Mouse (Mus musculus) frontal cortex, postnatal 25 days (tissue): Measurements from ENCODE around the gene Ext2.

Source experiments
- DNase-seq, 2 experiments: peaks; one replicate each; pipeline ENCODE4 v3.0.0; 2022; ENCODE audit warnings: low spot score in 2 of 2

Ext2 gene

DNA sequence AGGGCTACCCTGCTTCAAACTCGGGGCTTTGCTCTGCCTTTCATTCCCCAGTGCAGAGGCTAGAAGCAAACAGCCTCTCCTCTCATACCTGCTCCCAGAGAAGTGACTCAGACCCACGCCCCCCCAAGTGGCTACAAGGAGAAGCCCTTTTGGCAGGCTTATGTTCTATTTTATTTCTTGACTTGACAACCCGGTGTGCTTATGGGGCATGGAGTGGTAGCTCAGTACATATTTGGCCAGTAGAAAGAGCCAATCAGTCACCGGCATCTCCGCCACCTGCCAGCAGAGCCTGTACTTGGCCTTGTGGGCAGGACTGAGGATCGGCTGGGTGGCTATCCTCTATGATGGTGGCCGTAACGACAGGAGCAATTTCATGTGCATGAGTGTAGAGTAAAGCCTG, 85.2 kb downstream of the Ext2 start:
- no peak for DNase-seq

GRCm38 (mm10) chr2:93732658-93733057, 89.7 kb downstream of the Ext2 start:
- no peak for DNase-seq

DNA sequence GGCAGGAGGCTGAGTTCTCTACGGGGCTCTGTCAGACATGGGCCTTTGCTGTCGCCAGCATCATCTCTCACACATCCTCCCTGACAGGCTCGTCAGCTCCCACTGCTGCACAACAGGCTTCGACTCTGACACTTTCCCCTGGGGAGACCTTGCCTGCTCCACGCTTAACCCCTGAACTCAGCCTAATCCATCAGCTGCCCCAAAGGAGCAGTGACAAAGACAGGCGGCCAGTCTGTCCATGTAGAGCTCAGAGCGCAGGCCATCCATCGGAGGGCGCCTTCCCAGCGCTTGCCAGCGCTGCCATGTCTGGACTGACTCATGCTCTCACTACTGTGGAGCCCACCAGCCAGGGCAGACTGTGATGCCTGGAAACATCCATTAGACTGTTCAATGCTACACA, 92.8 kb downstream of the Ext2 start:
- DNase-seq, result no peak

DNA sequence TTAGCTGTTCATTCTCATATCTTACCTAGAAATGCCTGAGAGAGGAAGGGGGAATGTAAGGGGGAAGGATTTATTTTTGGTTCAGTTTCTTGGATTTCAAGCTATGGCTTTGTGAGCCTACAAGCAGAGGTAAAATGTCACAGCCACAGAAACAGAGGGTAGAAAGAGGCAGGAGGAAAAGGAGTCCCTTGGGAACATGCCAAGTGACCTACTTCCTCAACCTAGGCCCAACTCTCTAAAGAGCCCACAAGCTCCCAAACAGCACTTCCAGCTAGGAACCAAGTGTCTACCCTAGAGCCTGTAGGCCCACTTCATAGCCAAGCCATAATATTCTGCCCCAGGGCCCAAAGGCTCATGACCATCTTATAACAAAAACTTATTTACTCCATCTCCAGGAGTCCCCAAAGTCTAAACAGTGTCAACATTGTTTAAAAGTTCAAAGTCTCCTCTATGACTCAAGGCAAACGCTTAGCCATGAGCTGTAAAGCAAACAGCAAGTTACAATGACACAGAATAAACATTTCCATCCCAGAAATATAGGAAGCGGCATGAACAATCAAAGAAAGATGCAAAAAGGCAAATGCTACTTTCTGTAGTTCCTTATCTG, 99.1 kb downstream of the Ext2 start:
- no peak for DNase-seq

DNA sequence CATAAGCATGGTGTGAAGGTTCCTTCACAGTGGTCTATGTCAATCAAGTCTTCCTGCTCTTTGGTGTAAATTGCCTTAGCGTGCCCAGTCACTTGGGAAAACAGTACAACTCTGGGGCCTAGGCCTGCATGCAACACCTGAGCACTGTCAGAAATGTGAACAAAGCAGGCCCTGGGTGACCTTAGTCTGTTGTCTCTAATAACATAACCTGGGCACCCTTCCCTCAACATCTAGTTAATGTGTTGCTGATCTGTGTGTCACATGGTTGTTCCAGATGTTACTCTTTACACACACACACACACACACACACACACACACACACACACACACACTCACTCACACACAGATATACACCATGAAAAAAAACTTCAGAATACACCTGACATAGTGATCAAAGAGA, 101.4 kb downstream of the Ext2 start:
- no peak for DNase-seq

- DNase-seq, result no peak
Observed at GRCm38 (mm10) chr2:93719792-93720675, 102.3 kb downstream of the Ext2 start.

DNA sequence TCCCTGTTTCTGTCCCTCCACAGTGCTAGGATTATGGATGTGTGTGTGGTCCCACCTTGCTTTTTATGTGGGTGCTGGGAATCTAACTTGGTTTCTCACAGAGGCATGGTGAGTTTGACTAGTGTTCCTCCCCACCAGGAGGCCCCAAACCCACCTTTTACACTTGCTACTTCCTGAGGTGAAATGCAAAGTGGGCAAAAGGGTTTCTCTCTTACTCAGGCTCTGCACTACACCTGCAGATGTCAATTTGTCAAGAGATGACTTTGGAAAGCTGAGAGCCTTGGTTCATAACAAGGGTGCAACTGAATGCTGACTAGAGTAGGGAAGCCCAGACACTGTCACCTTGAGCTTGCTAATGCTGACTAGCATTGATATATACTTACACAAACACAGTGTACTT, 109.1 kb downstream of the Ext2 start:
- DNase-seq, result no peak

DNA sequence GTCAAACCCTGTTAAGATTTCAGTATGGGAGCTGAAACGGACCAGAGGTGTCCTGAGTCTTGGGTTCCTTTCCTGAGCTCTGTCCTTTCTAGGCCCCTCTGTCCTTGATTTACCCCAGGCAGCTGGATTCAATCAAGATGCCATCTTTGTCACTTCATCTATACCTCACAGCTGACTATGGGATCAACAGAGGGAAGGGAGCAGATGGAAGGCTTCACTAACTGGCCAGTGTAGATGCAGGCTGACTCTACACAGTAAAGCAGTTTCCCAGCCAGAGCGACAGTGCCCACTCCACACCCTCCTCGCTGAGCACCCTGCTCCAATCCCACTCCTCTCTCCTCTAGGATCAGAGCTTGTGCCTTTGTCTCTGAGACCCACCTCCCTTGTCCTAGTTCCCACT, 110.9 kb downstream of the Ext2 start:
- DNase-seq, result no peak

- no peak for DNase-seq
Observed at GRCm38 (mm10) chr2:93709696-93710095, 112.7 kb downstream of the Ext2 start.

GRCm38 (mm10) chr2:93709241-93709640, 113.1 kb downstream of the Ext2 start:
- DNase-seq, result no peak

DNA sequence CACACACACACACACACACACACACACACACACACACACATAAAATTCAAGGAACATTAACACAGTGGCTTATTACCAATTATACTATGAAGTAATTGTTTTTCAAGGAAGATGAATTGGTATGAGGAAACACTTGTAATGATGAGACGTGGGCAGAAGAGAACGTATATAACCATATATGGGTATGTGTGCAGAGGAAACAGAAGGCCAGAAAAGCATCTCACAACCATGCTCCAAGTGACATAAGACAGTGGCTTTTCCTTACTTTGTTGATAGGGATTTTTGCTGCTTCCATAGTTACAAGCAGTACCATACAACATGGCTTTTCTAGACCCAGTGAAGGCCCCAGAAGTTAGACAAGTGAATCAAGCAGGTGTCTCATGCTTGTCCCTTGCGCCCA, 115.5 kb downstream of the Ext2 start:
- DNase-seq, result no peak

- no peak for DNase-seq
Observed at GRCm38 (mm10) chr2:93706407-93706806, 116.0 kb downstream of the Ext2 start.

GRCm38 (mm10) chr2:93704195-93704594, 118.2 kb downstream of the Ext2 start:
- DNase-seq, result no peak

- no peak for DNase-seq
Observed at GRCm38 (mm10) chr2:93702936-93703926, 119.1 kb downstream of the Ext2 start.

GRCm38 (mm10) chr2:93699346-93699745, 123.0 kb downstream of the Ext2 start:
- DNase-seq, result no peak

DNA sequence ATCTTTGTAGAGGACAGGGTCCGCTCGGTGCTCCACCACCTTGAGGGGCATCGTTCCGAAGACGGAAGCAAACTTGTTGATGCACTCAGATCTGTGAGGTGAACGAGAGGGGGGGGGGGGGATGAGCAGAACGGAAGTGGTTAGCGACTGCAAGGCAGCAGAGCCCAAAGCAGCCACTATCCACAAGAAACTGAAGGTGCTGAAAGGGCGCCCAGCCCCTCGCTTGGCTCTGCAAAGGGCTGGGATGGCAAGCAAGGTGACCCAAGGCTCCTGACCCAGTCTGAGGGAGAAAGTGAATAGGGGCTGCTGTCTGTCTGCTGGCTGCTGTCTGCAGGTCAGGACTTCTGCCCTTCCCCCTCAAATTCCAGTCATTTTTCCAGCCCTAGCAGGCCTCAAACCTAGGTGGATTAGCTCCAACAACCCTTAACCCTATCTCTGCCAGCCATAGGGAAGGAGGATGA, 126.2 kb downstream of the Ext2 start:
- no peak for DNase-seq

GRCm38 (mm10) chr2:93693101-93693500, 129.3 kb downstream of the Ext2 start:
- no peak for DNase-seq

GRCm38 (mm10) chr2:93690064-93690930, 132.1 kb downstream of the Ext2 start:
- no peak for DNase-seq

GRCm38 (mm10) chr2:93683674-93684073, 138.7 kb downstream of the Ext2 start:
- no peak for DNase-seq

GRCm38 (mm10) chr2:93682601-93683202, 139.7 kb downstream of the Ext2 start:
- no peak for DNase-seq

- DNase-seq, result no peak
Observed at GRCm38 (mm10) chr2:93681321-93681720, 141.0 kb downstream of the Ext2 start.
